Mouse (Mus musculus): ENCODE results near the gene Nlrc4.

Nlrc4 gene

DNA sequence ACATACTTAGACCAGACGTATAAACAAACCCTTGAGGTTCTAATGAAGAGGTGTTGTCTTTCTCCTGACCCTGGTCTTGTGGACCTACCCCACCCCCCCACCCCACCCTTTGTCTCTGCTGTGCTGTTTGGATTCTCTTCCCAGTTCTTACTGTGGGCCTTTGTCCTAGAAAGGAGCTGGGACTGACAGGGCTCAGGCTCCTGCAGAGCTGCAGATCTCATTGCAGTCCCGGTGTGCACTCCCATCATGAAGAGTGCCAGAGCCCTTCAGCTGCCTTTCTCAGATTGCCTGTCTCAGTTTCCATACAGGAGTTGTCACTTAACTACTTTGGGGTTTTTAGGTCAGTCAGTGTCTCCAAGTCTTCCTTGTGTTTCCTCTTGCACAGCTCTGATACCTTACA, 38.3 kb downstream of the Nlrc4 start:
- WGBS = 65% methylated on average over 2 of the region's 2 CpGs

DNA sequence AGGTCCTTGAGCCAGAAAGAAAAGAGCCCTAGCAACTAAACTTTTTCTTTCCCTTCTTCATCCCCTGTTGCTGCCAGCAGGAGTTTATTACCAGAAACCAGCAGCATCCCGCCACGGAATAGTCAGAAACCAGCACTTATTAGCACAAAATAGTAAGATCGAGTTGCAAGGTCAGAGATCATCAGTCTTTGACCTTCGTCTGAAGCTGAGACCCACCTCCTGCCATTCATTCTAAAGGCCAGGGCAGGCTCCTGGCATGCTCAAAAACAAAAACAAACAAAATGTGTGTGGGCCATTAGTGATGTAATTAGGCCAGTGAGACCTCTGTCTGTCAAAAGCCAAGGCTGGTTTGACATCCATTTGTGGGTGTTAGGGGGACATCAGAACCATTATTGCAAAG, 40.8 kb downstream of the Nlrc4 start:
- WGBS = 66% methylated on average over 4 of the region's 4 CpGs

DNA sequence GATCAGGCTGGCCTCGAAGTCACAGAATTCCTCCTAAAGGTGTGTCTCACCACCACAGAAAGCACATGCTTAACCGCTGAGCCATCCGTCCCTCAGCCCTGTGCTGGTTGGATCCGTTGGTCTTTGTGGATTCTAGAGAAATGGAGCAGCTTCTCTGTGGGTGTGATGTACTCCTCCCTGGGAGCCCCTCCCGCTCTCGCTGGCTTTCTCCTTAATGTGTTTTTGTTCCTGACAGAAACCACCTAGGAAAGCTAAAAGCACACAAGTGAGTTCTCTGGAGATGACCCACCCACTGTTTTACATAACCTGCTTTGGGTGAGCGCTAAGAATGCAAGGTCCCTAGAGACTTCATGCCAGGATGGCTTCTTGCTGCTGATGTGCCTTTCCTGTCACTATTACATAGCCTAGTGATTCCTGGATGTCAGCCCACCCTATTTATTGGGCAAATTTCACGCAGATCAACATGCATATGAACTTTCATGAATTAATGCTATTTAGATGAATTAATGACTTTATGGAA, 42.0 kb downstream of the Nlrc4 start:
- 67% methylated on average over 8 of the region's 8 CpGs for WGBS

DNA sequence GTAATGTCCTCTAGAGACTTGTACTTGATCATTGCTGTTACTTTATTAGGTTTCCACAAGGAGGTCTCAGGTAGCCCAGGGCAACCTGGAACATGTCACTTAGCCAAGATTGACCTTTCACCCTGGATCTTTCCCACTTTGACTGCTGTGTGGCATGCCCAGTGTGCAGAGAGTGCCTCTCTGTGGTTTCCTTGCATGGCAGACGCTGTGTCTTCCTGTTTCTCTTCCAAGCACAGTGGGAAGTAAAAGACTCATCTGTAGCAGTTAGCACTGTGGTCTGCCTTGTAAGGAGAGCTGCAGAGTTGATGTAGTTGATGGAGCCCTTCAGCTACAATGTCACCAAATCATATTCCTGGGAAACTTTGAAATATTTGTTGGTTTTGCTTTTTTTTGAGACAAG, 44.3 kb downstream of the Nlrc4 start:
- 63% methylated on average over 1 of the region's 1 CpGs for WGBS

DNA sequence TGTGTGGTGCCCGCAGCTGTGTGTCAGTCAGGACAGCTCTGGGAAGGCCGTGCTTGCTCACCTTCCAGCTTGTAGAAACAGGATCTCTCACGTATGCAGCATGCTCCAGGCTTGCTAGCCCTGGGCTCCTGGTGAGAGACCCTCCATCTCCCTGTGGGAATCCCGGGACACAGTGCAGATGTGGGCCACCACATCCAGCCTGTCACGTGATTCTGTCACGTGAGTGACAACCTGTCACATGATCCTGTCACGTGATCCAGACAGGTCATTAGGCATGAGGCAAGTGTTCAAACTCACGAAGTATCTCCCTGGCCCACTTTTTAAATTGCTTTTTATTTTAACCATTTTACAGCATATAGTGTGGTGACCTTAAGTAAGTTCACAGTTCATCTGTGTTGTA, 45.6 kb downstream of the Nlrc4 start:
- 91% methylated on average over 8 of the region's 8 CpGs for WGBS

DNA sequence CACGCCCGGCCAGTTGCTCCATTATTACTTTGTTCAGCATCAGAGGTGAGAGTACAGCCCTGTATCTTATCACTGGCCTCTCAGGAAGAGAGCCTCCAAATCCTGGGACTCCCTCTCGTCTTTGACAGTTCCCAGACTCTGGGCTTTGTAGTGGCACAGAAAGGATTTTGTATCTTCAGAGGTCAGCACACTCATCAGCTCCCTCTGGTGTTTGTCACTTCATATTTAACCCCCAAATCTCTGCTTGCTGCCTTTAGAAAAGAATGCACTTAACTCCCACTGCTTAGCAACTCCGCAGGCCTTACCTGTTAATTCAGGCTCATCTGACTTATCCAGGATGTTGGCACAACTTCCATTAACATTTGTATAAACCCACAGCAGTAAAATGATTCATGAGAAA, 49.2 kb downstream of the Nlrc4 start:
- WGBS = 70% methylated on average over 4 of the region's 4 CpGs

DNA sequence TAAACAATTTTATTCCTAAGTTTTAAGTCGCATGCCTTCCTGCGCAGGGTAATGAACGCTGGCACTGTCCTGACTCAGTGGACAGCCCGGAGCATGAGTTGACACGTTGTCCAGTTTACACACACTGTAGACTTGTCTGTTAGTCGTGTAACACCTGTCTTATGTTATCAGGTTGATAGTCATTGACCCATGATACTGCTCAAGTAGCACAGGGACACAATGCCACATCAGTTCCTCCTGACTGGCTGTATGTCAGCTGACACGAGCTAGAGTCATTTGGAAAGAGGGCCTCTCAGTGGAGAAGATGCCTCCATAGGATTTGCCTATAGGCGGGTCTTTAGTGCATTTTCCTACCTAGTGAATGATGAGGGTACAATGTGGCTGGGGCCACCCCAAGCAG, 52.5 kb downstream of the Nlrc4 start:
- WGBS = 95% methylated on average over 8 of the region's 8 CpGs

DNA sequence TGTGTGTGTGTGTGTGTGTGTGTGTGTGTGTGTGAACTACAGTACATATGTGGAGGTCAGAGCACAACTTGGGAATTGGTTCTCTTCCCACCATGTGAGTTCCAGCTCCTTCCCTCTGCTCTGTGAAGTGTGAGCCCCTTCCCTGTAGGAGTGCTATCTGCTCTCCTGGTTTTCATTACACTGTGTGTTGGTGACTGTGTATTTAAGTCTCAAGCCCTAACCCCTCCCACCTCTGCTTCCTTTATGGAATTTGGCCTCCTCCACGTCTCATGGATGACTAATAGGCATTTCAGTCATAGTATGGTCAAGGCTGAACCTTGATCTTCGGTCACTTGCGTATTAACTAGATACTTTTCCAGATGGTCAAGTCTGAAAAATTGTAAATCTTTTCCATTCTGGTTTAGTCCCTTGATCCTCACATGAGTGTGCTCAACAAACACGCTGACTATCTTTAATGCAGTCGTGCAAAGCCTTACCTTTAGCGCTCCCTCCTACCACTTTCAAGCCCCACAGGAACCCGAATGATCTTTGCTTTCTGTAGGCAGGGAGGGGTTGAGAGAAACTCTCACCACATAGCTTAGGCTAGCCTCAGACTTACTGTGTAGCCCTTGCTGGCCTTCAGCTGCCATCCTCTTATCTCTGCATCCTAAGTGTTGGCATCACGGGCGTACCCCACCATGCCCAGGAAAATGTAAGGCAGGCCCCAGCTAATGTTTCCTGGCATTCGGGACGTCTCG, 56.3 kb downstream of the Nlrc4 start:
- WGBS = 94% methylated on average over 12 of the region's 12 CpGs

DNA sequence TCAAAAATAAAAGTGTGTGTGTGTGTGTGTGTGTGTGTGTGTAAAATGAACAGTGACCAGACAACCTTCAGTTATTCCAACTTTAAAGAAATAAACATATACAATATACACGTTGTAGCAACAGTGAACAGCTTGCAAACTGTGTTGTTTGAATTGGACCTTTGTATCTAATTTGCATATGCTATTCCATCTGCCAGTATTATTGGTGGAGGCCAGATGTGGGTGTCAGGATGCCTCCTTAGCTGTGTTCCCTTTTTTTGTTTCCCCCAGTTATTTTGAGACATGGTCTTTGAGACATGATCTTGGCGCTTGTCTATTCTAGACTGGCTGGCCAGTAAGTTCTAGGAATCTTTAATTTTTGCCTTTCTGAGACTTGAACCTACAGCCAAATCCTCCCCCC, 61.8 kb downstream of the Nlrc4 start:
- WGBS = 51% methylated on average over 2 of the region's 2 CpGs

DNA sequence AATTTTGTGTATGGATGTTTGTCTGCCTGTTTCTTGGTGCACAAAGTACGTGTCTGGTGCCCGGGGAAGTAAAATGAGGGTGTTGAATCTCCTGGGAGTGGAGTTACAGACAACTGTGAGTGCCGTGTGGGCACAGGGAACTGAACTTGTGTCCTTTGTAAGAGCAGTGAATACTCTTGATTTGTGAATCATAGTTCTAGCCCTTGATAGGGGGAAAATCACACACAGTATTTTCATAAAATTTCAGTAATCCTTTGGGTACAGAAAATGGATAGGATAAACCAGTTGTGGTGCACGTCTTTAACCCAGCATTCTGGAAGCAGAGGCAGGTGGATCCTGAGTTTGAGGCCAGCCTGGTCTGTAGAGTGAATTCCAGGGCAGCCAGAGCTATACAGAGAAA, 62.2 kb downstream of the Nlrc4 start:
- 42% methylated on average over 4 of the region's 4 CpGs for WGBS

DNA sequence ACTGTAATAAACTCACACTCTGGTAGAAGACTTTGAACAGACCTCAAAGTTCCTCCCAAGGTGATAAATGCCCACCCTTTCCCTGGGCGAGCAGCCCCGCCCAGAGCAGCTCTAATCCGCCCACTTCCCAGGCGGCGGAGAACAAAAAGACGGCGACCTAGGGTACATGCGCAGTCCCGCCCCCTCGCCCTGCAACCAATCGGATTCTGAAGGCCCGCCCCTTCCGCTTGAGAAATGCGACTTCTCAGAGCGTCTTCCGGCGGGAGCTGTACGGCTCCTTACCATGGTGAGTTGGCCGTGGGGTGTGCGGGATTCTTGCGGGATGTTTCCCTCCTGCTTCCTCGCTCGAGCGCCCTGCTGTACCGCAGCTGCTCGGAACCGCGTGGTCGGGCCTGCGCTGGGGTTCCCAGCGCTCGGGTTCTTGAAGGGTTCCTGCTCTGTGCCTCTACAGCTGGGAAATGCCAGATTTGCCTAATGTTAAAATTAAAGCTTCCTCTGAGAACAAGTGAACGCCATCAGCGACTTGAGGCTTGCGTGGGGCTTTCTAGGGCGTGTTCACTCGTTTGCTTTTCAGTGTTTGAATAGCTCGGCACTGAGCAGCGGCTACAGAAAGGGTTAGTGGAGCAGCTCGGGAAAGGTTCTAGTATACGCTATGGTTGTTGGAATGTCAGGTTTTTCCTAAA, 63.4 kb downstream of the Nlrc4 start, which contains the start of gene Slc30a6:
Gene Slc30a6 (plus strand): TSS at position 226 of the 683 bp plus-strand sequence.
- WGBS = under 1% methylated on average over 41 of the region's 41 CpGs

DNA sequence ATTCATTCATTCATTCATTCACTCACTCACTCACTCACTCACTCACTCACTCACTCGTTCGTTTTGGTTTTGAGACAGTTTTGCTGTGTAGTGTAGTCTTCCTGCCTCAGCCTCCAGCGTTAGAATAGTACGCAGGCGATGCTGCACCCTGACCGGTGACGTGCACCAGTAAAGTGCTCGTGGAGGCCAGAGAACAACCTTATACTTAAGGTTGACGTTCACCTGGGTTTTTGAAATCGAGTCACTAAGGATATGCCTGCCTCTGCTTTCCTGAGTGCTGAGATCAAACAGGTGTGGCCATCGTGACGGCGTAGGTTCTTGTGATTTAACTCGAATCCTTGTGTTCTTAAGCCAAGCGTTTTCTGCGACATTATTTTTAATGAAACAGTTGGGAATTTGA, 64.1 kb downstream of the Nlrc4 start:
- 18% methylated on average over 16 of the region's 16 CpGs for WGBS

DNA sequence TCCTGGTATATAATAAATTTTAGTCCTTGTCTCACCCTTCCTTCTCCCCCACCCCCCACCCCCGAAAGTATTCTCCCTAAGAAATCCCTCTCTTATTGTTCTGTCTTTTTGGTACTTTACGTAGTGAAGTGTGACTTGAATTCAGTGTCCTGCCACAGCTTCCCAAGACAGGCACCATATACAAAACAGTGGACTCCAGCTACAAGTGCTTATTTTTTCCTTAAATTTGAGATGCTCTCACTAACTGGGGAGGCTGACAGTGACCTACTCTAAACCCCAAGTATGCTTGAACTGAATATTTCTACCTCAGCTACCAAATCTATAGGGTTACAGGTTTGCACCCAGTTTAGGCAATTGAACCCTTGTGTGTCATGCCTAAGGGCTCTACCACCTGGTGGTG, 64.6 kb downstream of the Nlrc4 start:
- 46% methylated on average over 2 of the region's 2 CpGs for WGBS

DNA sequence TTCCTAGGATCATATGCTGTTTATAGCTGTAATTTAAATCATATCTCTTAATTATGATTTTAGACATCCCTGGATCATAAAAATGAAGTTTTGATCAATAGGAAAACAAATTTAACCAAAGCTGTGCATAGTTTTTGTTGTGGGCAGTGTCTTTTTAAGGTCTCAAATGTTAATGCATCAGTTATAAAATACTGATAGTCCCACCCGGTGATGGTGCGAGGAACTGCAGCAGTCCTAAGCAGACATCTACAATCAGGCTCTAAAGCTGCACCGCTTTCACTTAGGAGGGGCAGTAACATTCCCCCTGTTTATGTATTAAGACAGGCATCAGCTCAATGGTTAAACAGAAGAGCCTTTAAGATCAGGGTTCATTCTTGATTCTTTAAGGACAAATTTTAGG, 69.1 kb downstream of the Nlrc4 start:
- 69% methylated on average over 3 of the region's 3 CpGs for WGBS

DNA sequence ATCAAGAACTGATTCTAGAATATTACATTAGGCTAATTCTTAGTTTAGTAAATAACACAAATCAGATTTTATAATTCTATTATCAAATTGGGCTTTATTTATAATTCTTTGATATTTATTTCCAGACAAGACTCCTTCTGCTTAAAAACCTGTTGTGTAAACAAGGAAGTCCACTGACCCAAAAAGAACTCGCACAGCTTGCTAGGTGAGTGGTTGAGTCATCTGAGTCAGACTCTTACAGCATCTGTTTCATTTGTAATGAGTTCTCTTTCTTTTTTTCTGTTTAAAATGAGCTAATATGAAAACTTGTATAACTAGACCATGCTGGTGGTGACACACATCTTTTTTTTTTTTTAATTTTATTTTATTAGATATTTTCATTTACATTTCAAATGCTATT, 82.0 kb downstream of the Nlrc4 start:
- WGBS = 59% methylated on average over 1 of the region's 1 CpGs

All from cerebral cortex, adult 2 months (tissue).